Mouse (Mus musculus) right cerebral cortex, postnatal 4 days (tissue): ENCODE data around the gene Ptpn14.

Source experiments
- DNase-seq: peaks from one replicate; pipeline ENCODE4 v3.0.0-alpha.2; 2022

Ptpn14 gene

DNA sequence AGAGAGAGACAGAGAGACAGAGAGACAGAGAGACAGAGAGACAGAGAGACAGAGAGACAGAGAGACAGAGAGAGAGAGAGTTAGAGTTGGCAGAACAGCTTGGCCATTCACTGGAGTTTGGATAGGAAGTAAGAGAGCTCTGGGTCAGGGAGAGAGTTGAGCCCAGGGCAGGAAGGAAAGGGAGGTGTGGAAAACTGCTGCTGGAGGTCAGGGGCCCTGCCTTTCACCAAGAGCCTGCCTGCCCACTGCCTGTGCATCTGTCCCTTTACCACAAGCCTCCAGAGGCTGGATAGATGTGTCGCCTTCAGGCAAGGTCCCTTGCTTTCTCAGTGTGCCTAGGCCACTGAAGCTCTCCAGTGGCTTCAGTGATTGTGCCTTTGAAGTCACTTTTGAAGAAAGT lies 46.7 kb downstream of the Ptpn14 start:
- DNase-seq = no peak

DNA sequence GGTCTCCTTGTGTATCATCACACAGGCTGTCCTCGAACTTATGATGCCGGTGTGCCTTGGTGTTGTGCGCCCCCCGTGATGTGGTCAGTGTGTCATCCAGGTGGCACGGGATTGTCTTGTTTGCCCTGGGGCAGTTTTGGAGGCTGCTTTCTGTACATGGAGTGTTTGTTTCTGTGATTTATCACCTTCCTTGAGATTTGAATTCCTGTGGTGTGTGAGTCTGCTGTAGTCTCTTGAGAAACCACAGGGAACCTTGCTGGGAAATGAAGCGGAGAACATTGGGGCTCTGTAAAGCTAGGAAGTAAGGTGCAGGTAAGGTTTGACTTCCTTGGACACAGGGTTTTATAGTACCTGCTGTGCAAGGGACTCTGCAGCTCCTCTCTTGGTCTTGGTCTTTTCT lies 49.1 kb downstream of the Ptpn14 start:
- no peak for DNase-seq

DNA sequence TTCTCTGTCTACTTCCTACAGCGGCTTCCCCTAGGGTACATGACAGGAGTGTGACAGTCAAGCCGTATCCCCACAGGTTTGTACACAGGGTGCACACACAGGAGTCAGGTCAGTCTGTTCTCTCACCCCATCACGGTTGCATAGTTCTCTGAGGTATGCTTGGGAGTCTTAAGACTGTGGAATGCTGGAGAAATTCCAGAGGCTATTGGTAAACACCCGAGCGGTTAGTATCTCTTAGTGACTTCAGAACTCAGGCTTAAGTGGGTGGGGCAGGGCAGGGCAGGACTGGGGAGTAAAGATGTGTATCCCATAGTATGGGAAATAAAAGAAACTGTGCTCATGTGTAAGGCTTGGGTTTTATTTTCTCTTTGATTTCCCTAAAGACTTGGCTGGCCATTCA lies 50.3 kb downstream of the Ptpn14 start:
- DNase-seq = no peak

DNA sequence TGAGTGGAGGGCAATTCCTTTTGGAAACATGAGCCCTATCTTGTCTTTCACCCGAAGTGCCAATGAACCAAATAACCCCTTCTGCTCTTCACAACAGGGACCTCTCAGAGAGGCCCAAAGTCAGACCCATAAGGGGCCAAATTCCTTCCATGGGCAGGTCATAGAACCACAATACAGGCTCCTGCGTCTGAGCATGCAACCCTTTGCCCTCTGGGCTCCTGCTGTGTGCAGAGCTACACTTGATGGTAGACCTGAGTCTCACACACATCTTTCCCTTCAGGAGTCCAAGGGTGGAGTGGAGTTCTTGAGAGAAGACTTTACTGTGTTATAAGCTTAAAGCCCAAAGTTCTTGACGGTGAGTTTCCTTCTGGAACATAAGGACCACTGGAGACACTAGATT lies 51.2 kb downstream of the Ptpn14 start:
- no peak for DNase-seq

DNA sequence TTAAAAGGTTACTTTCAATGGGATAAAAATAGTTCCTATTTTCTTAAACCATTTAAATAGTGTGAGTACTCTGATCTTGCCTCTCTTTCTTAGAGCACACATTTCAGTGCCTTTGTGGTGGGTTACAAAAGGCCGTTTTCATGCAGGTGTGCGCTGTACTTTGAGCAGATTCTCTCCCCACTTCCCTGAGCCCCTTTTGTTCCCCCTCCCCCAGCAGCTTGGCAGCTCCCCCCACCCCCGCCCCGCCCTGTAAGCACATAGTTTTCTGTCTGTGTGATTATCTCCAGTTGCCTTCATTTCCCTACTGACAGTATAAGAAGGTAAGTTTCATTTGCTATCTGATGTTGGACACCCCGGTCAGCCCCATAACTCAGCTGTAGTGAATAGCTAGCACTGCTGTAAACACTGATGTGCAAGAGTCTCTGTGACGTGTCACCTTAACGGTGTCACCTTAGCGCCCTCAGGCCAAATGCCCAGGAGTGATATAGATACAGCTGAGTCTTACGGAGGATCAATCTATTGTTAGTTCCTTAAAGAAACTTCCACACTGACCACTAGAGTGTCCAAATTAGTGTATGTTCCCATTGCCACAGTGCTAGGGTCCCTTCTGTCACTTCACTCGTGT lies 53.8 kb downstream of the Ptpn14 start:
- DNase-seq = no peak

DNA sequence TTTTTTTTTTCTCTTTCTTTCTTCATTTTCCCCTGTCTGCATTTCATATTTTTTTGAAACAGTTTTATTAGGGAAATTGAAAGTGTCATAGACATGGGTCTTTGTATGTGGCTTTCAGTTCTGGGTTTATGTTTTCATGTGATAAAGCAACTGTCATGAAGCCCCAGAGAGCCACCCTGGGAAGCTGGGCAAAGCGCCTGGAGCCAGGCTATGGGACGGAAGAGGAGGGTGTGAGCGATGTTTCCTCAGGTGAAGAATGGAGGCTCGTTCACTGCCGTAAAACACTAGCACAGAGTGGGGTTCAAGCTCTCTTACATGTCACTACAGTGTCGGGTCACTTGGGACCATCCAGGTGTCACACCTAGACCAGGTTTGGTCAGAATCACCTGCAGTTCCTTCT lies 54.6 kb downstream of the Ptpn14 start:
- no peak for DNase-seq

DNA sequence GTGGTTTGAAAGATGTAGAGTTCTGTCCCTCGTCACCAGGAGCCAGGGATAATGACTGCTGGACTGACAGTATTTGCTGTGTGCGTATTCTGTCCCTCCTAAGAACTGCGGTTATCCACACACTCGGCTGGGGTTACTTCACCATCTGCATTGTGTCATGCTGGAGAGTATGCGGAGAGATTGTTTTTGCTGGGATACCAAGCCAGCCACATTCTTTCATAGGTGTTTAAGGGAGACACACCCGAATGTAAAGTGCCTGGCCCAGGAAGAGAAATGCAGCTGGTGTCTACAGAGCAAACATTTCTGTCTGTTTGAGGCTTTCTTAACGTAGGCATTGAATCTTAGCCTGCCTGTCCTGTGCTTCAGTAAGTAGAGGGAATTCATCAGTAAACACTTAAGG lies 56.4 kb downstream of the Ptpn14 start:
- no peak for DNase-seq

DNA sequence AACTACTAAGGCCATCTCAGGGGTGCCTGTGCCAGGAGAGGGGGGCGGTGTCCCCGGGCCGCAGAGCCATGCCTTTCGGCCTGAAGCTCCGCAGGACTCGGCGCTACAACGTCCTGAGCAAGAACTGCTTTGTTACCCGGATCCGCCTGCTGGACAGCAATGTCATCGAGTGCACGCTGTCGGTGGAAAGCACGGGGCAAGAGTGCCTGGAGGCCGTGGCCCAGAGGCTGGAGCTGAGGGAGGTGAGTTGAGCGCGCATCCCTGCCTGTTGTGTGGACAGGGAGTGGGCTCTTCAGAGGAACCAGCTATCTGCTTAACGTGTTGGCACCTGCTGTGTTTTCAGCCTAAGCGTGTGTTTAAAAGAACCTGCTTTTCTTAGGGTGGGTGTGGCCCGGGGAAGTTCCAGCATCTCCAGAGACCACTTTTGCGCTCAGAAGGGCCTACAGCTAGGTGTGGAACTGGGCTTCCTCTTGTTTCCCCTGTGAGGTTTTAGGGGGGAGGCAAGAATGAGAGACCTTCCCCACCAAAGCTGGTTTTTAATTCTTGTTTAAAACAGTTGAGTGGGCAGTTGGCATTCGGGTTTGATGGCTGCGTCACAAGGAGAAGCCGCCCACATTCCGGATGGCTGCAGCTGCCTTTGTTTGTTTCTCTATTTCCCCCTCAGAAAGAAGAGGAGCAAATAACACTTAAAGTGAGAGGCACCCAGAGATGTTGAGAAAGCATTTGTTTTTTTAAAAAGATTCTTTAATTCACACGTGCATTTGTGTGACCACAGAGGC lies 58.8 kb downstream of the Ptpn14 start:
- DNase-seq = no peak

DNA sequence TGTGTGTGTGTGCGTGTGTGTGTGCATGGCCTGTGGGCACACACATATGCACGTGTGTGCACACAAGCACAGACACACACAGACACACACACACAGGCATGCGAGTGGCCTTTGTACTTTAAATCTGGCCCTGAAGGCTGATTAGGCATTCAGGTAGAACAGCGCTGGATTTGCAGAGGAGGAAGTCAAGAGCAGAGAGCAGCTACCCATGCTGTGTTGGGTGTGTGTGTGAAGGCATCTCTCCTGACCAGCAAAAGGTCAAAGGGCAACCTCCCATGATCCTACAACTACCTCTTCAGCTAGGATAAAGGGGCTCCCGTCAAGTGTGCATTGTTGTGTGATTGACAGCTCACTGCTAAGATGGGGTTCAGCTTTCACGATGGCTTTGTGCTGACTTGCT lies 61.5 kb downstream of the Ptpn14 start:
- DNase-seq = no peak

DNA sequence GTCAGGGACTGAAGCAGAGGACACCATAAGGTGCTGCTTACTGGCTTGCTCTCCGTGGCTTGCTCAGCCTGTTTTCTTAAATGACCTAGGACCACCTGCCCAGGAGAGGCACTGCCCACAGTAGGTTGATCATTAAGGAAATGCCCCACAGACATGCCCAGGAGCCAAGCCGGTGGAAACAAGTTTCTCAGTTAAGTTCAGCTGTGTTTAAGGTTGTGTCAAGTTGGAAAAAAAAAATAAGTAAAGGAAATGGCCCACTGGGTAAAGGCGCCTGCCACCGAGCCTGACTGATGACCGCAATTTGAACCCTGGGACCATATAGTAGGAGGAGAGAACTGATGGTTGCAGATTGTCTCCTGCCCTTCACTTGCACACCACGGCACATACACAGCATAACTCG lies 62.6 kb downstream of the Ptpn14 start:
- DNase-seq = no peak

DNA sequence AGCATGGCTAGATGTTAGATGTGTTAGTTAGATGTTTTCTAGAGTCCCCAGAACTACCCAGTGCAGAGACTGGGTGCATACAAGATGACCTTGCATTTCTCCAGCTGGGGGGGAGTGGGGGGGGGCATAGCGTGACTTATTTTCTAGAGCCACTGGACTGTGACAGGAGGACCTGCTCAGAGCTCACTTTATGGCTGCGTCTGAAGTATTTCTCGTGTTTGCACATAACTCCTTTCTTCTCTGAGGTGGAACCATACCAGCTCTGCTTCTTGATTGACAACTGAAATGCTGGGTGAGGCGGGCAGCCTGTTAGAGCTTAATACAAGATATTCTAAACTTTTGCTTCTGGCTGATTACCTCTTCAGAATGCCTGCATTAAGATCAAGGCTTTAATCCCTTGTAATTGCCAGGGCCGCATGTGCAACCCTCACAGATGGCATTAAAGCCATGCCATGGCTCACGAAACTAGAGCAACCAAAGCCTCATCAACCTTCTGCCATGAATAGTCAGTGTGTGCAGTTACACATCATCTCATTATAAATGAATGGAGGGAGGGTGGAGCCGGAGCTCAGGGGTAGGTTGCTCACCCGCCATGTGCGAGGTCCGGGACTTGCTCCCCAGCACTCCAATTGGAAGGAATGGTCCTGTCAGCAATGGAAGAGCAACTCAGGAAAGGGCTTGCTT lies 63.6 kb downstream of the Ptpn14 start:
- DNase-seq = no peak

DNA sequence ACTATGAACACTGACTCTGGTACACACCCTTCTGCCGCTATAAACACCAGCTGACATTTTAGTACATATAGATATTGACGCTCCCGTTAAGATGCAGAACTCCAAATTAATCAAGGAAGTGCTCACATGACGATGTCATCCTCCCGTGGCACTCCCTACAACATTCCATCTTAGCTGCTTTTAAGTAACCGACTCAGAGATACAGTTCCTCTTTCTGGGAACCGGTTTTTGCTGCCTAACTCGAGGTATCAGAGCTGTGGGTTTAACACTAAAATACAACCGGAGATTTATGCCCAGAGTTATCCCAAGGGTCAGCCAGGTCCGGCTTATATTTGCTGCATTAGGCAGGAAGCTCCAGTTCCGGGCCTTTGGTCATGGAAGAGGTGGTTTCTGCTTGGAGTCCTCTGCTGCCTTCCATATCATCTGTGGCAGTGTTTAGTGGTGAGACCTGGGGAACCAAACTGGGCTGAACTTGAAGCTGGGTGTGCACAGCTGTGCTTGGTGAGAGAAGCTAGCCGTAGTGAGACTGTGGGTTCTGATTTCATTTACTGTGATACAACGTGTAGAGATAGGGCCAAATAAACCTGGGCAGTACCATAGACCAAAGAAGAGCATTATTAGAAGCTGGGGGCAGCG lies 64.6 kb downstream of the Ptpn14 start:
- no peak for DNase-seq

DNA sequence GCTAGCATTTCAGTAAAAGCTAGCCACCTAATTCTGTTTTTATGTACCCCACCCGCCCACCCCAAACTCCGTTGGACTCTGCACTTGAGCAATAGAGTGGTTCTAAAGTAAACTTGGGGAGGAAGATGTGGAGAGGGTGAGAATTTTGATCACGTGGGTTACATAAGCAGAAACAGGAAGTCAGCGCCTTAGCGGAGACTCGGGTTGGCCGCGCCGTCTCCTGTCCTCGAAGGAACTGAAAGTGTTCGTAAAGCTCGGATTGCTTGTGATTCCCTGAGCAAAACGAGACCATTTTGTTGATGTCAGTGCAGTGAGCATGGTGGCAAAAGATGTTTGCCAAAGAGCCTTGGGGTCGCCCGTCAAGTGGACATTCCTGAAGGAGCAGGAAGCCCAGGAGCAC lies 70.9 kb downstream of the Ptpn14 start:
- no peak for DNase-seq

DNA sequence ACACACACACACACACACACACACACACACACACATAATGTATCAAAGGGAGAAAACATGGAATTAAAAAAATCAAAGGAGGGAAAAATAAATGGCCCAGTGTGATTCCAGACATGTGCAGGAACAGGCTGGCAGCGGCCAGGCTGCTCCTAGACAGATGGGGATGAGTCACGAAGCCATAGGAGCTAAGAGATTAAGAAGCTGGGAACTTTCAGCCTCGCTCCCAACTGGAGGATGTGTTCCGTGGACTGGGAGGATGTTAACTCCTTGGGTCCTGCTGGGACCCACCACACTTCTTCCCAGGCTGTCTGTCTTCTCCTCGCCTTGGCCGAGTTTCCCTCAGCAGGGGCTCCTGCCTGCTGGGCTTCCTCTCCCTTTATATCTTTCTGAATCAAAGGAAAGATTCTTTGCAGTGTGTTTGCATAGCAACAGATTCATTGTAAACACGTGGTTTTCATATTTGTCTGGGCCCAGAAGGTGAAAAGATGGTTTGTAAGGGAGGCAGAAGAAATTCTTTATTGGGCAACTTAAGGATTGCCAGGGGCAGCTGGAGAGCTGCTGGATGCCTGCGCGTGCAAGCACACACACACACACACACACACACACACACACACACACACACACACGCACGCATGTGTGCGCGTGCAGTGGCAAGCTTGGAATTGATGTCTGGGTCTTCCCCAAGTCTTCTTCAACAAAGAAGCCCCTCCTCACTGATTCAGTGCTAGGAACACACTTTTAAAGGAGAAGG lies 72.3 kb downstream of the Ptpn14 start:
- no peak for DNase-seq

DNA sequence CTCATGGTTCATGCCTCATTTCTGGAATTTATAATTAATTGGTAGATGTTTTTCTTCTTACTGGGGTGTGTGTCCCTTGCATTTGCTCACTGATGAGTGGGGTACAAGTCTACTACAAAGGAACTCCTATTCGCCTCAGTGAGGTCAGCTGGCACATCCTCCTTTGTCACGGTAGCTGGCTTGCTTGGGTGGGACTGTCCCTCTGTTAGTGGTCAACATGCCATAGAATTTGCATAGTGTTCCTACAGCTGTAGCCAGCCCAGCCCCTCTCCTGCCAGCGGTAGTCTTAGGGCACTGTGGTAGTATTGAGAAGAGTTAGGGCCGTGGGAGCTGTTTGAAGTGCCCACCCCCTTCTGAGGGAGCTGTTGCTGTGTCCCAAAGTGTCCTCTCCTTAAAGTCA lies 73.2 kb downstream of the Ptpn14 start:
- no peak for DNase-seq

DNA sequence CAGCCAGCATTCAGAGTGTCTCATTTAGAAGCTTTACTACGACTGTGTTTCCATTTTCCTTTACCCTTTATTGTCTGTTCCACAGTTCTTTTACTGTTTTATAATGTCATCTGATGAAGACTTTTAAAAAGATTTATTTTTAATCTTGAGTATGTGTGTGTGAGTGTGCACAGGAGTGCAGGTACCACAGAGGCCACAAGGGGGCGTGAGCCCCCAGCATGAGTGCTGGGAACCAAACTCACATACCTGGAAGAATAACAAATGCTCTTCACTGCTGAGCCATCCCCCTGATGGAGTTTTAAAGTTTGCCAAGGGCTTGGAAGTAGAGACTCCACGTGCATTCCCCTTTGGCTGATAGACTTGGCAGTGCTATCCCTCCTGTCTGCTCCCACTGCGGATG lies 74.5 kb downstream of the Ptpn14 start:
- no peak for DNase-seq

DNA sequence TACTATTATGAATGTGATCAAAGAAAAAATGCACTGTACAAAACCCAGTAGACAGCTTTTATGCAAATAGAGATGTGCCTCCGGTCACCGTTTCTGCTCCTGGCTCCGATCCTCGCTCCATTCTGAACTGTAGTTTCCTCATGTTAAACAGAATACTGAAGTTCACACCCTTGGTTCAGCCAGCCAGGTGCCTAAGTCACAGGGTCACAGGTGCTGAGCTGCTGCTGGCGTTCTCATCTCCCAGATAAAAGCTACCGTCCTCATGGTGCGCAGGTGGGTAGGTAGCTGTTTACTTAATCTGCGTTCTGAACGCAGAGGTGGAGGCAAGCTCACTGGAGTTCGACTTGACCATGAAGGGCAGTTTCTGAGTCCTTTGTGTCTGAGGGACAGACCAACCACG lies 75.7 kb downstream of the Ptpn14 start:
- DNase-seq = no peak

DNA sequence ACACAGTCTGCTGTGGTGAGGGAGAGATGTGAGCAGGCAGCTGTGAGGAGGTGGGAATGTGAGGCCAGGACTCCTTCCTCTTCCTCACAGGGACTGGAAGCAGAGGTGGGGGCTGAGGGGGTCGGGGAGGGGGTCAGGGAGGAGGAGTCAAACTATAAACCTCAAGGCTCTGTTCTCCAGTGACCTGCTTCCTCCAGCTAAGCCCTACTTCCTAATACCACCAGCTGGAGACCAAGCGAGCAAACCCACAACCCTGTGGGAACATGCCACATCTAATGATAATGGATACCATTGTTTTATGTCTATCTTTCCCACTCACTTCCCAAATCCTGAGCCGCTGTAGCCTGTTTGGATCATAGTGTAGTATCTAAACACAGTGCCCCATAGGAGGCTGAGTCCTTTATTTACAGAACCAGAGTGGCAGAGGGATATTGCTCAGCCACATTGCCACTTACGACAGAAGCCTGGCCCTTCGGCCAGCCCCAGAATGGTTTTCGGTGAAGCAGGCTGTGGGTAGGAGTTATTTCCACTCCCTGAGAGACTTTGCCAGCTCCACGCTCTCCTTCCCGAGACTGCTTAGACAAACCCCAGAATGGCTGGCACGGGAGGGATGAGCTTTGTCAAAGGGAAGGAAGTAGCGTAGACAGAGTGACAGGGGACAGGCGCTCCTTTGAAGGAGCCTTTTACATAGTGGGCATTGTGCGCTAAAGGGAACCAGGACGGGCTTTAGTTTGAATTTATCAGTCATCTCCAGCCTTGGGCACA lies 78.6 kb downstream of the Ptpn14 start:
- no peak for DNase-seq

DNA sequence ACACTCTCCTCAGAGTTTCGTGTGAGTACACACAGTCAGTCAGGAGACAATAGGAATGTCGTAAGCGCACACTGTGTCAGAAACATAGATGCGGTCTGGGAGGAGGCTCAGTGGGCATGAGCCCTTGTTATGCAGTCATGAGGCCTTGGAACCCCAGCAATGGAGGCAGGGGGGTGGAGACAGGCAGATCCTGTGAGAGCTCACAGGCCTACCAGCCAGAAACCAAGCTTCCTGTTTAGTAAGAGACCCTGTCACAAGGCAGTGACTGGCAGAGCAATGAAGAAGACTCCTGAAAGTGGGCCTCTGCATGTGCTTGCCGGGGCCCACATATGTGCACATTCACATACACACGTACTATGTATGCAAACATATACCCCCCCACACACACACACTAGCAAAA lies 79.9 kb downstream of the Ptpn14 start:
- no peak for DNase-seq

DNA sequence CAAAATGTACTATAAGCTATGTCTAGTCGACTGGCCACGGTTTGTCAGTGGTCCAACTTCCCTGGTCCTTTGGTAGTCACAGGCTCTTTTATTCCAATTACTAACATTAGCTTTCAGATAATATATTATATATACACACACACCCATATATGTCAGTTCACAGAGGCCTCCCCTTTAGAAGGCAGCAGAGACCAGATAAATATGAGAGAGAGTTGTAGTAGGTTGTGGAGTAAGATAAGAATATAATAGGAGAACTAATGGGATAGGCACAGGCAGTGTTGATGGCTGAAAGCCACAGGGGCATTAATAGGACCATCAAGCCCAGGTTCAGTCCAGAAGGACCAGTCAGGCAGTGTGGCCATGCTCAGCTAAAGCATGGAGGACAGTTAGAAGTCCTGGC lies 80.4 kb downstream of the Ptpn14 start:
- no peak for DNase-seq

DNA sequence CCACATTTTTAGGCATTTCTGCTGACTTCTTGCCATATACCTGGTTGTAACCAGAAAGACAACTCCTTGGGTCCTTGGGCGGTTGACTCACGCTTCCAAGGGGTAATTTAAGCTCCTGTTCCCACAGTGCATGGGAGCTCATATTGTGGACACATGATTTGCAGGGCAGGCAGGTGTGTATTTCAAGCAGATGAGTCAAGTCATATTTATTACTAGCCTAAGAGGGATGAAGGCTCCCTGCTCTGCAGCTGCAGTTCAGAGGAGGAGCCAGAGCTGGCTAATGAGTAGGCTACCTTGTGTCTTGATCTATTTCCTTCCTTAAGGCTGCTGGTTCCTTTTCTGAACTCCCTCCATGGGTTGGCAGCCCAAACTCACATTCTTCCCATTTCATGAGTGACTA lies 83.7 kb downstream of the Ptpn14 start:
- no peak for DNase-seq

DNA sequence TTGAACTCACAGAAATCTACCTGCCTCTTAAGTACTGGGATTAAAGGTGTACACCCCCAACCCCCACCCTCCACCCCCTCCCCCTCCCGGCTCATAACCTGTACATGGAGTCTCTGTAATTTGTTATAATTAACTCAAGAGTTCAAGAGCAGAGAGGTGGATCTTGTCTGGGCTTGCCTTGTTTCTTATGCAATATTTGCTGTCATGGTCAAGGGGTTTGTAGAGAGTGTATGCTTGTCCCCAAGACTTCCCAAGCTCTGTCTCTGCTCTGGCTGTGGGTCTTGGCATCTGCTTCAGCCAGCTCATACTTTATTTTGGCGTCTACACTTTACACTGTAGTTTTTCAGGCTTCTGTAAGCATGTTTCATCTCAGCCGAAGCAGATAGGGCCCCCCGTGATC lies 86.3 kb downstream of the Ptpn14 start:
- DNase-seq = no peak
